Mouse (Mus musculus) cortical plate, adult 2 months (tissue): Measurements from ENCODE around the gene Nacc2. TPM values are rescaled to one million over a fixed set of nuclear protein-coding genes. Genes with fewer than 3 reads are reported as not detected.
A peak's percentile ranks its signal among the peaks of the same experiment; 100 is the strongest.

Experiments used
- H3K27ac ChIP-seq: fragments of 200-500 bp; 2 replicates; pipeline ENCODE4 v1.5.1; 2012; ENCODE audit warnings: low read length, control low read depth, inconsistent platforms; ENCODE audit not compliant: insufficient read depth
- H3K4me1 ChIP-seq: fragments of 200-500 bp; 2 replicates; pipeline ENCODE4 v1.6.1; 2011; ENCODE audit warnings: low read length; ENCODE audit not compliant: control insufficient read depth, insufficient read depth
- H3K4me3 ChIP-seq: fragments of 200-500 bp; 2 replicates; pipeline ENCODE4 v1.5.1; 2011; ENCODE audit warnings: mild to moderate bottlenecking, low read length, control low read depth; ENCODE audit not compliant: insufficient read depth
- CTCF ChIP-seq: fragments of 200-500 bp; IDR thresholded peaks from 2 replicates; pipeline ENCODE4 v1.5.1; 2011; ENCODE audit warnings: mild to moderate bottlenecking, control low read depth, low read length; ENCODE audit not compliant: insufficient read depth; ENCODE audit errors: extremely low read depth
- POLR2A ChIP-seq: fragments of 200-500 bp; IDR thresholded peaks from 2 replicates; pipeline ENCODE4 v1.6.1; 2011; ENCODE audit warnings: mild to moderate bottlenecking, low read length, control low read depth; ENCODE audit not compliant: insufficient read depth; ENCODE audit errors: extremely low read depth
- polyA plus RNA-seq: library from polyadenylated mRNA; depleted of rRNA; stranded (reverse); fragments of >200 nt; gene quantifications from 2 replicates; pipeline ENCODE4 v1.2.3, GENCODE M21; 2012

Nacc2 gene
- polyA plus RNA-seq, 1 experiment: 53.6 TPM

DNA sequence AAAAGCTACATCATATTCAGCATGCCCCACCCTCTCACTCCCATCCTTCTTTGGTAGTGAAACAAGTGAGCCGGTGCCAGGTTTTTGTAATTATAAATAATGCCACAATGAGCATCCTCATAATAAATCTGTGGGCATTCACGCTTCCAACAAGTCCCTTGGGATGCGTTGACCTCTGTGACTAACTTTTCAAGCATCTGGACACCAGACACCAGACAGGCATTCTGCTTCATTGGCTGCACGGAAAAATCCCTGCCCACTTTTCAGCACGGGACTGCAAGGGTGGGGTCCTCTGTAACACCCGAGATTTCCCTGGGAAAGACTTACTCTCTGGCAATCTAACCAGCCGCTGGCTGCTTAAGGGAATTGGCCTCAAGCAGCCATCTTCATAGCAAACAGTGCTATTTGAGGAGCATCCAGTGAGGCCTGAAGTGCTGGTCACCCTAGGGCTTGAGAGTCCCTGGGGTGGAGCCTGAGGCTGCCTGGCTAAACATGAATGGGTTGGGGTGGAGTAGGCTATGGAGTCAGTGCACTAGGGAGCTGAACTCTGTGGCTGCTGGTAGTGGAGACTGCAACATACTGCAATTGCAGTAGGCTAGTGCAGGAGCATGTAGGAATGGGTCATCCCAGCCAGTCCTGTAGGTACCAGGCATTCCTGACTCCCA lies 24.8 kb upstream of the Nacc2 start:
- Histone ChIP-seq H3K27ac (no peak overlapping the region), H3K4me3 (no peak overlapping the region), H3K4me1 (no peaks in the 10 kb centered on the region)
- TF ChIP-seq CTCF (no peak), POLR2A (no peak)

DNA sequence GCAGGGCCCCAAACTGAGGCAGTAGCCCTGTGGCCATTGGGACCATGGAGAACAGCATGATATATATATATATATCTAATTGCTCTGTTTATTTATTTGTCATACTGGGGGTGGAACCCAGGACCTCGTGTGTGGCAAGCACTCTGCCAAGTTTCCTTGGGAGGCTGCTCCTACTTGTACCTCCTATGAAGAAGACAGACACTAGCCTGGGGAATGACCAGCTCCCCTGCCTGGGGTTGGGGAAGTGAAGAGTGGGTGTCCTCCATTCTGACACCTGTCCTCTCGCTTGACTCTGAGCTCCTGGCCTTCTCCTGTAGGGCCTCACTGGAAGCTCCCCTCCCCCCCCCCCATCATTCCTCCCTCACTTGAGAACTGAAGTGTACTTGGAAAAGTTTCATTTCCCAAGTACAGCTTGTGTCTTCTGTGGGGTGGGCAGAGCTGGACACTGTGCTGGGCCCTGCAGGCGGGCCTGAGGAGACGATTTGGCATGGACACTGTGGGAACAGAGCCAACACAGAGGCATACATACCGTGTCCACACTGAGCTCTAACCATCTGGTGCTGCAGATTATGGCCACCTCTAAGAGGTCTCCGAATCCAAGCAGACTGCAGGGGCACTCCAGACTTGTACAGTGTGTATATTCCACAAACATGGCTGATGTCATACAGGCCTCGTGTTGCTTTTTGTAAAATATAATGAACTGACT lies 23.5 kb upstream of the Nacc2 start:
- no peak overlapping the region for H3K27ac ChIP-seq
- no peak overlapping the region for H3K4me3 ChIP-seq
- no peaks in the 10 kb centered on the region for H3K4me1 ChIP-seq
- TF ChIP-seq CTCF: no peak
- TF ChIP-seq POLR2A: no peak

DNA sequence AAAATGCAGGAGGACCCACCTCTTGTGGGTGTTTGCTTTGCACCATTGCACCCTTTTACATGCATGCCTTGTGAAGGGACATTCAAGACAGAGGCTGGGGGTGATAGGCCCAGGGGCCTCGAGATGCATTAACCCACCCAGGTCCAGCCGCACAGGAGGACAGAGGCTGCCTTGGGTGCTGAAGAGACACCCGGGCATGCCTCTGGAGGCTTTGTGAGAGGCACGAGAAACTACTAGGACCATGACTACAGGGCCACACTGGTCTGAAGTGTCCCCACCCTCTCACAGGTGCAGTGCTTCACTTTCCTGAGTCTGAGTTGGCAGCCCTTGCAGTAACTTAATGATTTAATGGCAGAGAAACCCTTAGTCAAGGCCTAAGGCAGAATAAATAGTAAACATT lies 22.1 kb upstream of the Nacc2 start:
- H3K4me1 ChIP-seq: no peaks in the 10 kb centered on the region; the same call in 1 of the 2 replicates
- TF ChIP-seq POLR2A (no peak), CTCF (no peak)
- no peak overlapping the region for H3K4me3 ChIP-seq

DNA sequence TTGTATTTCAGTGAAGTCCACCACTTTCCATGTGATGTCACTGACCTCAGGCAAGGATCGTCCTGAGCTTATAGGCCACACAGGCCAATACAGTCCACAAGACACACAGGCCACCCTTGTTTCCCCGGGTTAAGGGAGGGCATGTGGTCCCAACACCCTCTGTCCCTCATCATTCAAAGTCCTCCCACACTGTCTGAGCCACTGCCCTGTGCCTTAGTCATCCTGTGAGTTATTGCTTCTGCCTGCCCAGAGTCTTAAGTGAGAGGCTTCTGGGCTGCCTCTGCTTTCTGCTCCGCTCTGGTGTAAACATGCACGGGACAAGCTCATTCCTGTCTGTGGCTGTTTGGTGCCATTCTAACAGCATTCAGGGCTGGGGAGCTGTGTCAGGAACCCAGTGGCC lies 21.3 kb upstream of the Nacc2 start:
- no peak overlapping the region for H3K27ac ChIP-seq
- H3K4me3 ChIP-seq: no peak overlapping the region
- H3K4me1 ChIP-seq: no peaks in the 10 kb centered on the region; the same call in 1 of the 2 replicates
- TF ChIP-seq CTCF (no peak), POLR2A (no peak)

More for the DNA sequence above, 22.1 kb upstream of the Nacc2 start:
- H3K27ac ChIP-seq: no peak overlapping the region

DNA sequence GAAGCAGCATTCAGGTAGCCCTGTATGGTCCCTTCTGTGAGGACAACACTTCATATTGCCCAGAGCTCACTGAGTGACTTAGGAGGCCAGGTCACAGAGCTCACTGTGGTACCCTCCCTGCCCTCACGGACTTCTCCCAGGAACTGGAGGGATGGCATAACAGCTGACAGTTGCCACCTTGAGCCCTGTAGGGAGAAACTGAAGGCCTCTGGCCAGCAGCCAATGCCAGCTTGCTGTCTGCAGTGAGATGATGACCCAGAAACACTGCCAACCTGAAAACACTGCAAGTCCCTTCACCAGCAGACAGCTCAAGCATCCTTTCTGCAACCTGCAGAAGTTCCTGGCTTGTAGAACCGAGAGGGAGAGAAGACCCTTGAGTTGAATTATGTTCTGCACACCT lies 20.5 kb upstream of the Nacc2 start:
- H3K4me1 ChIP-seq: peaks cover 3% of the 10 kb centered on the region; the same call in 1 of the 2 replicates
- TF ChIP-seq CTCF (no peak), POLR2A (no peak)
- no peak overlapping the region for H3K27ac ChIP-seq
- no peak overlapping the region for H3K4me3 ChIP-seq

DNA sequence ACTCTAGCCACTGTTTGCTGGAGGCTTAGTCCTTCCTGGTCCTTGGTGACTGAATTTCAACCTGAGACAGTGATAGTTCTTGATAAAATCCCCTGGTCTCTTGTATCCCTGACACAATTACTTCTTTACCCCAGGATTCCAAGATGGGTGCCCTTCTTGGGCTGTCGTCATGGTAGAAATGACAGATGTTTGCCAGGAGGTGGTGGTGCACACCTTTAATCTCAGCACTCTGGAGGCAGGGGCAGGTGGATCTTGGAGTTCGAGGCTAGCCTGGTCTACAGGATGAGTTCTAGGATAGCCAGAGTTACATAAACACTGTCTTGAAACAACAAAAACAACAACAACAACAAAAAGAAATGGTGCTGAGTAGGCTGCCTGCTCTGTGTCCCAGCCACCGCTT lies 20.0 kb upstream of the Nacc2 start:
- Histone ChIP-seq H3K4me1 (peaks cover 3% of the 10 kb centered on the region; the same call in 1 of the 2 replicates), H3K27ac (no peak overlapping the region), H3K4me3 (no peak overlapping the region)
- TF ChIP-seq POLR2A (no peak), CTCF (no peak)

DNA sequence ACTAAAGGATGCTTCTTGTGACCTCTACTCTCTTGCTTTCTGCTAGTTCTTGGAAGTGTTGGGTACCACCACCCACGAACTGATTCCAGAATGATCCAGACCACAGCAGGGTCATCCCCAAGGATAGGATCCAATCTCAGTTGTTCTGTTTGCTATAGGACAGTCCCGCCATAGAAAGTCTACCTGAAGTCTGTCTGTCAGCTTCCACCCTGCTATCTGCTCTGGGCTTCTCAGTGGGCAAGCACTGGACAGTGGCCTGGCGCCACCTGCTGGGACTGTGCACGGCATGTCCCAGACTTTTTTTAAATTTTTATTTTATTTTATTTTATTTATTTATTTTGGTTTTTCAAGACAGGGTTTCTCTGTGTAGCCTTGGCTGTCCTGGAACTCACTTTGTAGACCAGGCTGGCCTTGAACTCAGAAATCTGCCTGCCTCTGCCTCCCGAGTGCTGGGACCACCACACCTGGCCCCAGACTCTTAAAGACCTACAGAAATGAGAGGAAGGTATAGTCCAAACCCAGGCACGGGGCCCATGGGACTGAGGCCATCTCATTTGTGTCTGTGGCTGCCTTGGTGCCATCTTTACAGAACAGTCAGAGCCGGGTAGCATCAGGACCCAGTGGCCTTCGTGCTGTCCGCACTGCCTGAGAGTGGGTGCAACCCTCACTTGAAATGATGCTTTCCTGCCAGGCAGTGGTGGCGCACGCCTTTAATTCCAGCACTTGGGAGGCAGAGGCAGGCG lies 19.0 kb upstream of the Nacc2 start:
- H3K27ac ChIP-seq: no peak overlapping the region
- peaks cover 3% of the 10 kb centered on the region; the same call in 1 of the 2 replicates for H3K4me1 ChIP-seq
- no peak overlapping the region for H3K4me3 ChIP-seq
- TF ChIP-seq CTCF (peak; percentile 75), POLR2A (no peak)

DNA sequence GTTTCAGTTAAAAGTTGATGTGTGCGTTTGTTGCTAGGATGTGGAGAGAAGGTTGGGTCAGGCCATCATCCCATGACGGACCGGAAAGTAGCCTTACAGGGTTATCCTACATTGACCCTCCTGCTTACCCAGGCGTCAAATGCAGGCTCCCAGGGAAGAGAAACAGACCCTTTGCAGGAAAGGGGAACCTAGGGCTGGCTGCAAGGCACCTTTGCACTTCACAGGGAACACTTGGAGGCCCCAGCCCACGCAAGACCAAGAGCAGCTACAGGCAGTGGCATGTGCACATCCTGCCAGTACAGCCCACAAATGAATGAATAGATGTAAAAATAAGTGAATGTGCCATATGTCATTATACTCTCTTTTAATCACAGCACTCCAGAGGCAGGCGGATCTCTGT lies 17.9 kb upstream of the Nacc2 start:
- H3K4me3 ChIP-seq: peak overlapping the region; percentile 91
- TF ChIP-seq CTCF: no peak
- no peak for TF ChIP-seq POLR2A
- peak overlapping the region; percentile 42 for H3K27ac ChIP-seq
- peaks cover 3% of the 10 kb centered on the region; the same call in 1 of the 2 replicates for H3K4me1 ChIP-seq

DNA sequence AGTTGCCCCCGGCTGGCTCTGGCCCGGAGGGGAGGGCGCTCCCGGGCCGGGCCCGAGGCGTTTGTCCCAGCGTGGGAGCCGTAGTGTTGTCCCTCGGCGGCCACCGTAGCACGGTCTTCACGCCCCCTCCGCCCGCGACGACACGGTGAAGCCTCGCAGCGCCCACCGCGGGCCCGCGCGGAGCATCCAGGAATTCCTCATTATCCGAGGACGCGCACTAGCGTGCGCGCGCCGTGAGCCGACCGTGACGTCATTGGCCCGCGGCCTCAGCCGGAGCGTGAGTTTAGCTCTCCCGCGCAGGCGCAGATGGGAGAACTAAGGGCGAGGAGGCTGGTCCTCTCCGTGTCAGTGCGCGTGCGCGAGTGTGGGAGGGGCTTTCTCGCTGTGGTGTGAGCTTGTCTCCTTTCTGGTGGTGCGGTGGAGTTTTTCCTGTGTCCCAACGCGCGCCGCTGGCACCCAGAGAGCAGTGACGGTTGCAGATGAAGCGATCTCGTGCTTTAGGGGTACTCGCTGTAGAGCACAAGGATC lies 17.3 kb upstream of the Nacc2 start:
- peak overlapping the region; percentile 91 for H3K4me3 ChIP-seq
- H3K27ac ChIP-seq: peak overlapping the region; percentile 79
- H3K4me1 ChIP-seq: peaks cover 3% of the 10 kb centered on the region; the same call in 1 of the 2 replicates
- TF ChIP-seq CTCF: no peak
- peak; percentile 94 for TF ChIP-seq POLR2A
